Mouse (Mus musculus) liver, embryonic 16.5 days (tissue): ENCODE results near the gene Dnase1l2. TPM values are rescaled to one million over a fixed set of nuclear protein-coding genes. Genes with fewer than 3 reads are reported as not detected.

Experiments
- ATAC-seq: fragments of 200-750 bp; cut with Nextera tagmentation; 2 replicates; pipeline ENCODE4 v1.8.0; 2017; ENCODE audit warnings: low read depth, mild to moderate bottlenecking, moderate number of reproducible peaks, moderate library complexity
- H3K27ac ChIP-seq: fragments of 300-500 bp; sonication (generic); 2 replicates; pipeline ENCODE4 v1.5.1; 2014; ENCODE audit warnings: mild to moderate bottlenecking, low read length
- H3K27me3 ChIP-seq: fragments of 300-500 bp; sonication (generic); 2 replicates; pipeline ENCODE4 v1.6.1; 2014; ENCODE audit warnings: low read depth, low read length, mixed read lengths; ENCODE audit not compliant: control insufficient read depth, insufficient read depth
- H3K36me3 ChIP-seq: fragments of 300-500 bp; sonication (generic); 2 replicates; pipeline ENCODE4 v1.6.1; 2014; ENCODE audit warnings: mild to moderate bottlenecking; ENCODE audit not compliant: control insufficient read depth, insufficient read depth
- H3K4me1 ChIP-seq: fragments of 300-500 bp; sonication (generic); 2 replicates; pipeline ENCODE4 v1.6.1; 2014; ENCODE audit warnings: low read depth, low read length, mixed read lengths; ENCODE audit not compliant: control insufficient read depth
- H3K4me2 ChIP-seq: fragments of 300-500 bp; sonication (generic); 2 replicates; pipeline ENCODE4 v1.6.1; 2014; ENCODE audit warnings: low read depth, low read length, mixed read lengths
- H3K4me3 ChIP-seq: fragments of 300-500 bp; sonication (generic); 2 replicates; pipeline ENCODE4 v1.5.1; 2014; ENCODE audit warnings: low read depth, mild to moderate bottlenecking, low read length
- H3K9ac ChIP-seq: fragments of 300-500 bp; sonication (generic); 2 replicates; pipeline ENCODE4 v1.6.1; 2014; ENCODE audit warnings: low read depth, low read length
- H3K9me3 ChIP-seq: fragments of 300-500 bp; sonication (generic); replicated peaks from 2 replicates; pipeline ENCODE4 v1.6.1; 2016; ENCODE audit warnings: low read length; ENCODE audit not compliant: control insufficient read depth
- WGBS: fragments of 180-500 bp; shearing (Covaris S2); extraction: QIAGEN DNeasy Blood & Tissue Kit; methylation state at CpG from one replicate; pipeline ENCODE4 v1.1.7; 2014; ENCODE audit not compliant: insufficient replicate concordance; 5-methylcytosine and 5-hydroxymethylcytosine counted together
- polyA plus RNA-seq: library from polyadenylated mRNA; unstranded; fragments of >200 nt; fragmentation: Nextera tagmentation; extraction: Ambion mirVana; gene quantifications from 2 replicates; pipeline ENCODE4 v1.2.1, GENCODE M21; 2015

Gene Dnase1l2
- polyA plus RNA-seq, 1 experiment from 2014 or later: 0.67 TPM

GRCm38 (mm10) chr17:24480201-24480826 is 37.4 kb upstream of the Dnase1l2 start:
- Histone ChIP-seq H3K36me3 (peaks cover 21% of the 10 kb centered on the region), H3K9ac (peak overlapping the region; percentile 4; the same call in 1 of the 2 replicates), H3K4me2 (no peak overlapping the region), H3K4me3 (no peak overlapping the region), H3K27me3 (no peaks in the 10 kb centered on the region; the same call in 1 of the 2 replicates), H3K4me1 (peaks cover 14% of the 10 kb centered on the region), H3K9me3 (no peaks in the 10 kb centered on the region), H3K27ac (no peak overlapping the region)
- WGBS: 42% methylated on average over 3 of the region's 3 CpGs
- ATAC-seq: no peak

- peak overlapping the region; percentile 75 for H3K4me2 ChIP-seq
- no peaks in the 10 kb centered on the region for H3K27me3 ChIP-seq
- no peak overlapping the region for H3K27ac ChIP-seq
- peaks cover 25% of the 10 kb centered on the region for H3K36me3 ChIP-seq
- no peaks in the 10 kb centered on the region for H3K9me3 ChIP-seq
- H3K4me3 ChIP-seq: peak overlapping the region; percentile 74
- H3K9ac ChIP-seq: no peak overlapping the region
- WGBS: 12% methylated on average over 1 of the region's 1 CpGs
- H3K4me1 ChIP-seq: peaks cover 14% of the 10 kb centered on the region
- ATAC-seq: no peak
These were observed 36.5 kb upstream of the Dnase1l2 start for GRCm38 (mm10) chr17:24479431-24479830.

- ATAC-seq: peak; percentile 93
- peak within 1 kb of the TSS; percentile 84 for H3K9ac ChIP-seq
- H3K27me3 ChIP-seq: no peaks in the 10 kb centered on the region
- peaks cover 14% of the 10 kb centered on the region for H3K4me1 ChIP-seq
- peak within 1 kb of the TSS; percentile 74 for H3K4me3 ChIP-seq
- WGBS: 0% methylated on average over 48 of the region's 48 CpGs
- H3K36me3 ChIP-seq: peaks cover 31% of the 10 kb centered on the region
- peak within 1 kb of the TSS; percentile 75 for H3K4me2 ChIP-seq
- peak within 1 kb of the TSS; percentile 92 for H3K27ac ChIP-seq
- H3K9me3 ChIP-seq: no peaks in the 10 kb centered on the region
These were observed 35.9 kb upstream of the Dnase1l2 start, which contains the start of gene Mlst8 for GRCm38 (mm10) chr17:24478663-24479380. Gene Mlst8, minus strand, starts transcription at chr17:24479078.

- no peaks in the 10 kb centered on the region for H3K9me3 ChIP-seq
- peak overlapping the region; percentile 75 for H3K4me2 ChIP-seq
- H3K27ac ChIP-seq: peak overlapping the region; percentile 92; the same call in 1 of the 2 replicates
- H3K9ac ChIP-seq: peak overlapping the region; percentile 84
- no peak for ATAC-seq
- no peaks in the 10 kb centered on the region for H3K27me3 ChIP-seq
- peaks cover 16% of the 10 kb centered on the region for H3K4me1 ChIP-seq
- H3K36me3 ChIP-seq: peaks cover 31% of the 10 kb centered on the region
- 49% methylated on average over 11 of the region's 11 CpGs for WGBS
- peak overlapping the region; percentile 74 for H3K4me3 ChIP-seq
These were observed 35.2 kb upstream of the Dnase1l2 start for GRCm38 (mm10) chr17:24477985-24478600.

GRCm38 (mm10) chr17:24477053-24477984 is 34.4 kb upstream of the Dnase1l2 start:
- 85% methylated on average over 20 of the region's 20 CpGs for WGBS
- no peak for ATAC-seq
- Histone ChIP-seq H3K27ac (peak overlapping the region; percentile 92), H3K4me2 (peak overlapping the region; percentile 75), H3K4me3 (peak overlapping the region; percentile 74), H3K9ac (peak overlapping the region; percentile 84), H3K9me3 (no peaks in the 10 kb centered on the region), H3K4me1 (peaks cover 24% of the 10 kb centered on the region), H3K27me3 (no peaks in the 10 kb centered on the region), H3K36me3 (peaks cover 39% of the 10 kb centered on the region)

GRCm38 (mm10) chr17:24476022-24476776 is 33.3 kb upstream of the Dnase1l2 start:
- Histone ChIP-seq H3K9me3 (no peaks in the 10 kb centered on the region), H3K27ac (no peak overlapping the region), H3K27me3 (no peaks in the 10 kb centered on the region), H3K4me1 (peaks cover 35% of the 10 kb centered on the region), H3K4me3 (no peak overlapping the region), H3K36me3 (peaks cover 39% of the 10 kb centered on the region), H3K9ac (no peak overlapping the region), H3K4me2 (no peak overlapping the region)
- WGBS: 78% methylated on average over 10 of the region's 10 CpGs
- no peak for ATAC-seq

GRCm38 (mm10) chr17:24475586-24475985 is 32.7 kb upstream of the Dnase1l2 start:
- no peaks in the 10 kb centered on the region for H3K9me3 ChIP-seq
- H3K4me1 ChIP-seq: peaks cover 37% of the 10 kb centered on the region
- no peak overlapping the region for H3K9ac ChIP-seq
- WGBS: 82% methylated on average over 6 of the region's 6 CpGs
- H3K4me3 ChIP-seq: no peak overlapping the region
- H3K36me3 ChIP-seq: peaks cover 39% of the 10 kb centered on the region
- H3K4me2 ChIP-seq: no peak overlapping the region
- H3K27ac ChIP-seq: no peak overlapping the region
- no peaks in the 10 kb centered on the region for H3K27me3 ChIP-seq
- ATAC-seq: no peak

GRCm38 (mm10) chr17:24474557-24474956 is 31.7 kb upstream of the Dnase1l2 start:
- Histone ChIP-seq H3K27me3 (no peaks in the 10 kb centered on the region), H3K36me3 (peaks cover 39% of the 10 kb centered on the region), H3K4me2 (no peak overlapping the region), H3K4me1 (peaks cover 31% of the 10 kb centered on the region), H3K9ac (no peak overlapping the region), H3K27ac (no peak overlapping the region), H3K4me3 (no peak overlapping the region), H3K9me3 (no peaks in the 10 kb centered on the region)
- ATAC-seq: no peak
- WGBS: 70% methylated on average over 5 of the region's 5 CpGs
